Mouse (Mus musculus): ENCODE data around the gene Trappc2l.

Trappc2l gene

DNA sequence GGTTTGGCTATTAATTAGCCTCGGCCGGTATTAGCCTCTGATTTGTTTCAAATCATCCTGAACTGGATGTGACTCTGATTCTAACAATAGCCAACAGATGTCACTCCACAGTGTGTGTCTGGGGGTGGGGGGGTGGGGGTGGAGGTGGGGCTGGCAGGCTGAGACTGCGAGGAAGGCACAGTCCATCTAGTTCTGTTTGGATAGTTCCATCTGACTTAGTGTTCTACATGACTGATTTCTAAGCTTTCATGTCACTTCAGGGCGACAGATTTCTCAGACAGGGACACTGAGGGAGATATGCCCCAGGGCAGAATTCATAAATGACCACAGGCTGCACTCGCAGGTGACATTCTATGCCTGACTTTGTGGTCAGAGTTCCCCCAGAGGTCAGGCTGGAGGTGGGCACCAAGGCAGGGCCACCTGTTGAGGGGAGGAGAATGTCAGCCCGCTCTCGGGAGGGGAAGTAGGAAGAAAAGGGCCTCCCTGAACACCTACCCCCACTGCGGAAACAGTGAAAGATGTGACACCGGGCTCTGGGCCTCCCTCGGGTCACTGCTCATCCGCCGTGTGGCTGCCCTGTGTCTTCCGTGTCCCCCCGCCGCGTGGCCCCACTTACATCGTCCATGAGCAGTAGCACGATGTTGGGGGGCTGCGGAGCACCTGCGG, 695 bp upstream of the Trappc2l start:
- peaks cover 22% of the 10 kb centered on the region for H3K4me1 ChIP-seq (replicated peaks; ENCODE audit: low read depth, low read length)
- H3K27me3 ChIP-seq (ENCODE audit: insufficient read depth, low read length) = no peaks in the 10 kb centered on the region
- no peak for TF ChIP-seq NANOG (IDR thresholded peaks at IDR 0.05; ENCODE audit: borderline replicate concordance, low read length)
- no peak for TF ChIP-seq POU5F1 (IDR thresholded peaks at IDR 0.05; ENCODE audit: borderline replicate concordance, low read length)
- TF ChIP-seq CTCF (conservative IDR thresholded peaks at IDR 0.05; ENCODE audit: low read length) = no peak
- no peaks in the 10 kb centered on the region for H3K9me3 ChIP-seq (ENCODE audit: low read length)
- H3K36me3 ChIP-seq (ENCODE audit: insufficient read depth, low read length) = peaks cover 25% of the 10 kb centered on the region
- peak overlapping the region; percentile 83 for H3K4me3 ChIP-seq (replicated peaks; ENCODE audit: low read length)

GRCm38 (mm10) chr8:122616181-122616905, 4.9 kb downstream of the Trappc2l start:
- Histone ChIP-seq H3K27me3 (ENCODE audit: insufficient read depth, low read length) (no peaks in the 10 kb centered on the region), H3K4me3 (replicated peaks; ENCODE audit: low read length) (no peak overlapping the region), H3K9me3 (ENCODE audit: low read length) (no peaks in the 10 kb centered on the region), H3K4me1 (replicated peaks; ENCODE audit: low read depth, low read length) (peaks cover 20% of the 10 kb centered on the region), H3K36me3 (ENCODE audit: insufficient read depth, low read length) (peaks cover 30% of the 10 kb centered on the region)
- TF ChIP-seq CTCF (conservative IDR thresholded peaks at IDR 0.05; ENCODE audit: low read length) (no peak), POU5F1 (IDR thresholded peaks at IDR 0.05; ENCODE audit: borderline replicate concordance, low read length) (no peak), NANOG (IDR thresholded peaks at IDR 0.05; ENCODE audit: borderline replicate concordance, low read length) (no peak)

DNA sequence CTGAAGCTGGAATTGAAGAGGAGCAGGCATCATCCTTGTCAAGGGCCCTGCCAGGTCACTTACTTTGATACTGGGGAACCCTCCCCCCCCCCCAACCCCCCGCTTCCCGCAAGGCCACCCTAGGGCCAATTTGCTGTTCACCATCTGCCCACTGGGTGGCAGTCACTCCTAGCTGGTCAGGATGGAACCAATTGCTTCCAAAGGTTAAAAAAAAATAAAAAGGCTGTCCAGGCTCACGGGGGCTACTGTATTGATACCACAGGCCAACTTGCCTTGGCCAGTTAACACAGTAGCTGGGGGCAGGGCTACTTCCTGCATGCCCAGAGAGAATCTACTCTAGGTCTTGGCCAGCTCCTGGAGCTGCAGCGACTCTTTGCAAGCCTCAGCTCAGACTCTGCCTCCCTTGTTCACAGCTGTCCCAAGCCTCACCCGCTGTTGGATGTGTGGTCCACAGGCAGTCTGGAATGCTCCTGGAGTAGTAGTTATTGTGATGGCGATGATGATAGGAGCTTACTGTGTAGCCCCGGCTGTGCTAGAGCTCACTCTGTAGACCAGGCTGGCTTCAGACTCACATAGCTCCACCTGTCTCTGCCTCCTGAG, 6.6 kb downstream of the Trappc2l start:
- TF ChIP-seq POU5F1 (IDR thresholded peaks at IDR 0.05; ENCODE audit: borderline replicate concordance, low read length) (no peak), CTCF (conservative IDR thresholded peaks at IDR 0.05; ENCODE audit: low read length) (peak; percentile 20)
- peaks cover 7% of the 10 kb centered on the region; the same call in 1 of the 2 replicates for H3K4me1 ChIP-seq (replicated peaks; ENCODE audit: low read depth, low read length)
- no peak overlapping the region for H3K4me3 ChIP-seq (replicated peaks; ENCODE audit: low read length)
- no peaks in the 10 kb centered on the region for H3K9me3 ChIP-seq (ENCODE audit: low read length)
- H3K27me3 ChIP-seq (ENCODE audit: insufficient read depth, low read length) = no peaks in the 10 kb centered on the region
- H3K36me3 ChIP-seq (ENCODE audit: insufficient read depth, low read length) = peaks cover 29% of the 10 kb centered on the region

GRCm38 (mm10) chr8:122618660-122619378, 7.4 kb downstream of the Trappc2l start:
- peaks cover 22% of the 10 kb centered on the region for H3K36me3 ChIP-seq (ENCODE audit: insufficient read depth, low read length)
- no peak overlapping the region for H3K4me3 ChIP-seq (replicated peaks; ENCODE audit: low read length)
- TF ChIP-seq NANOG (IDR thresholded peaks at IDR 0.05; ENCODE audit: borderline replicate concordance, low read length) = no peak
- TF ChIP-seq CTCF (conservative IDR thresholded peaks at IDR 0.05; ENCODE audit: low read length) = no peak
- no peak for TF ChIP-seq POU5F1 (IDR thresholded peaks at IDR 0.05; ENCODE audit: borderline replicate concordance, low read length)
- H3K4me1 ChIP-seq (replicated peaks; ENCODE audit: low read depth, low read length) = peaks cover 6% of the 10 kb centered on the region; the same call in 1 of the 2 replicates
- no peaks in the 10 kb centered on the region for H3K9me3 ChIP-seq (ENCODE audit: low read length)
- H3K27me3 ChIP-seq (ENCODE audit: insufficient read depth, low read length) = no peaks in the 10 kb centered on the region

DNA sequence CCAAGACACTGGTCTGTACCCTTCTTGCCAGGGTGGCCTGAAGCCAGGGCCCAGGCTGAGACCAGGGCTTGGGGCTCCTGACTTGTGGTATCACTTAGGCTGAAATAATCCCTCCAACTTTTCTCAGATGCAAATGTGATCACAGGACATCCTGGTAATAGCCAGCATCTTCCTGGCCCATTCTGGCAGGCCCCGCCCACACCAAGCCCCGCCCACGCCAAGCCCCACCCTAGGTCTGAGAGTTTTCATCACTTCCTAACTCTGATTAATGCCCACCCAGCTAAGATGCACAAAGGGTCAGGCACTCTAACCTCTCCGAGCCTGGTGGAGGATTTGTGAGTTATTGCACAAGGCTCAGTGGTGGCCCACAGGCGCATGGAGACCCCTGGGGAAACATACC, 9.0 kb downstream of the Trappc2l start:
- H3K4me1 ChIP-seq (replicated peaks; ENCODE audit: low read depth, low read length) = peaks cover 10% of the 10 kb centered on the region; the same call in 1 of the 2 replicates
- H3K36me3 ChIP-seq (ENCODE audit: insufficient read depth, low read length) = peaks cover 9% of the 10 kb centered on the region
- H3K9me3 ChIP-seq (ENCODE audit: low read length) = no peaks in the 10 kb centered on the region
- H3K27me3 ChIP-seq (ENCODE audit: insufficient read depth, low read length) = no peaks in the 10 kb centered on the region
- TF ChIP-seq NANOG (IDR thresholded peaks at IDR 0.05; ENCODE audit: borderline replicate concordance, low read length) (no peak), POU5F1 (IDR thresholded peaks at IDR 0.05; ENCODE audit: borderline replicate concordance, low read length) (no peak), CTCF (conservative IDR thresholded peaks at IDR 0.05; ENCODE audit: low read length) (no peak)
- H3K4me3 ChIP-seq (replicated peaks; ENCODE audit: low read length) = no peak overlapping the region

GRCm38 (mm10) chr8:122622727-122623126, 11.3 kb downstream of the Trappc2l start, which contains the start of gene Pabpn1l:
TSS of gene Pabpn1l (minus strand) at chr8:122622739.
- H3K9me3 ChIP-seq (ENCODE audit: low read length) = no peaks in the 10 kb centered on the region
- H3K4me1 ChIP-seq (replicated peaks; ENCODE audit: low read depth, low read length) = peaks cover 15% of the 10 kb centered on the region
- no peaks in the 10 kb centered on the region for H3K36me3 ChIP-seq (ENCODE audit: insufficient read depth, low read length)
- no peak within 1 kb of the TSS for H3K4me3 ChIP-seq (replicated peaks; ENCODE audit: low read length)
- TF ChIP-seq CTCF (conservative IDR thresholded peaks at IDR 0.05; ENCODE audit: low read length) (no peak), POU5F1 (IDR thresholded peaks at IDR 0.05; ENCODE audit: borderline replicate concordance, low read length) (no peak), NANOG (IDR thresholded peaks at IDR 0.05; ENCODE audit: borderline replicate concordance, low read length) (no peak)
- no peaks in the 10 kb centered on the region for H3K27me3 ChIP-seq (ENCODE audit: insufficient read depth, low read length)

- TF ChIP-seq CTCF (conservative IDR thresholded peaks at IDR 0.05; ENCODE audit: low read length) = no peak
- H3K9me3 ChIP-seq (ENCODE audit: low read length) = no peaks in the 10 kb centered on the region
- no peaks in the 10 kb centered on the region for H3K36me3 ChIP-seq (ENCODE audit: insufficient read depth, low read length)
- no peak overlapping the region for H3K4me3 ChIP-seq (replicated peaks; ENCODE audit: low read length)
- peaks cover 16% of the 10 kb centered on the region for H3K4me1 ChIP-seq (replicated peaks; ENCODE audit: low read depth, low read length)
- H3K27me3 ChIP-seq (ENCODE audit: insufficient read depth, low read length) = no peaks in the 10 kb centered on the region
Observed at GRCm38 (mm10) chr8:122623844-122624642, 12.6 kb downstream of the Trappc2l start.
